Mouse (Mus musculus) E14TG2a.4 (cell line): Measurements from ENCODE around the gene Zfp184.

ENCODE experiments used
- CTCF ChIP-seq: conservative IDR thresholded peaks from 2 replicates; pipeline ENCODE4 v1.5.1; 2014; ENCODE audit warnings: low read length
- POU5F1 ChIP-seq: IDR thresholded peaks from 2 replicates; pipeline ENCODE4 v1.6.1; 2014; ENCODE audit warnings: low read length, borderline replicate concordance

DNA sequence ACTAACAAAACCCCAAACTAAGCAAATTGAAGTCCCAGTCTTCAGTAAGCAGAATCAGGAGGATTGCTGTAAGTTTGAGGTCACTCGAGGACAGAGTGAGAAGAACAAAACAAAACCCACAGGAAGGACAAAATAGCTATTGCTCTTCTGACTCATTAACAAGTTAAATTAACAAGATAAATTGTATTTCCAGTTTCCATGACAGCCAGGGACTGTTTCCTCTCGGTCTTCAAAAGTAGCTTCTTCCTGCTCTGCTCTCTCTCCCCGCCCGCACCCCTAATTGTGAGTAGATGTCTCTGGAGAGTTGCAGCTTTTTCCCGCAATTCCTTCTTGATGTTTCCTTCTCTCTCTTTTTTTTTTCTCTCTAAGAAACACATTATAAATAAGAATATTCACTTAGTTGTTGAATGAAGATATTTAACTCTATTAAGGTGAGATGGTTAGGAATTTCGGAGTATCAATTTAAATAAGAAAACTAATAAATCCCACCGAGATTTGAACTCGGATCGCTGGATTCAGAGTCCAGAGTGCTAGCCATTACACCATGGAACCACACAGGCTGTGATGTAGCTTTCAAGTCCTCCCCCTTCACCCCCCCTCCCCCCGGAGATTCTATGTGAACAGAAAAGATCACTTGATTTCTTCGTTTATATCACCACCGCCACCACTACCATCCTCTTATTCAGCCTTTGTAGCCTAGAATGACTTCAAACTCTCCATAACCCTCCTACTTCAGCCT, 51.4 kb downstream of the Zfp184 start:
- TF ChIP-seq CTCF (no peak), POU5F1 (no peak)
